Mouse (Mus musculus) stomach, embryonic 14.5 days (tissue): ENCODE data around the gene Rere. TPM values are rescaled to one million over a fixed set of nuclear protein-coding genes. Genes with fewer than 3 reads are reported as not detected.

Experiments
- polyA plus RNA-seq: library from polyadenylated mRNA; unstranded; fragments of >200 nt; fragmentation: Nextera tagmentation; extraction: Ambion mirVana; gene quantifications from 2 replicates; pipeline ENCODE4 v1.2.1, GENCODE M21; 2014

Gene Rere
- polyA plus RNA-seq, 1 experiment from 2014 or later, result 41.1 TPM

Other genes starting within 250 kb of the Rere start
- 0.39 and 0.86 TPM in 2 replicates for gene Gpr157, start 194.3 kb upstream of the Rere start, polyA plus RNA-seq
- gene Slc2a5, start 162.4 kb upstream of the Rere start, polyA plus RNA-seq, result 1.1 TPM in 2 replicates
- gene Slc2a7, start 132.7 kb upstream of the Rere start, polyA plus RNA-seq, result not detected in 2 replicates
- gene Car6, start 80.3 kb upstream of the Rere start, polyA plus RNA-seq, result not detected in 2 replicates
- 1,497 and 1,560 TPM in 2 replicates for gene Eno1, start 44.9 kb upstream of the Rere start, polyA plus RNA-seq